Mouse (Mus musculus) stomach, postnatal 0 days (tissue): ENCODE data around the gene Dagla. TPM values are rescaled to one million over a fixed set of nuclear protein-coding genes. Genes with fewer than 3 reads are reported as not detected.

Source experiments
- ATAC-seq: fragments of 200-750 bp; cut with Nextera tagmentation; 2 replicates; pipeline ENCODE4 v1.8.0; 2017; ENCODE audit not compliant: low FRiP score, low TSS enrichment
- DNase-seq: peaks from one replicate; pipeline ENCODE4 v3.0.0-alpha.2; 2016; ENCODE audit warnings: low spot score
- H3K27ac ChIP-seq: fragments of 300-500 bp; sonication (generic); replicated peaks from 2 replicates; pipeline ENCODE4 v1.5.1; 2014; ENCODE audit warnings: mild to moderate bottlenecking, control low read depth
- H3K27me3 ChIP-seq: fragments of 300-500 bp; sonication (generic); 2 replicates; pipeline ENCODE4 v1.6.1; 2014; ENCODE audit warnings: low read length; ENCODE audit not compliant: control insufficient read depth, insufficient read depth
- H3K36me3 ChIP-seq: fragments of 300-500 bp; sonication (generic); 2 replicates; pipeline ENCODE4 v1.6.1; 2014; ENCODE audit warnings: low read length, mixed read lengths; ENCODE audit not compliant: control insufficient read depth, insufficient read depth
- H3K4me1 ChIP-seq: fragments of 300-500 bp; sonication (generic); replicated peaks from 2 replicates; pipeline ENCODE4 v1.6.1; 2014; ENCODE audit warnings: antibody characterized with exemption; ENCODE audit not compliant: control insufficient read depth, insufficient read depth
- H3K4me2 ChIP-seq: fragments of 300-500 bp; sonication (generic); replicated peaks from 2 replicates; pipeline ENCODE4 v1.6.1; 2014; ENCODE audit warnings: low read depth, mild to moderate bottlenecking, control low read depth, moderate library complexity
- H3K4me3 ChIP-seq: fragments of 300-500 bp; sonication (generic); 2 replicates; pipeline ENCODE4 v1.5.1; 2014; ENCODE audit warnings: low read depth, low read length, control low read depth
- H3K9ac ChIP-seq: fragments of 300-500 bp; sonication (generic); 2 replicates; pipeline ENCODE4 v1.6.1; 2014; ENCODE audit warnings: mild to moderate bottlenecking, low read length, control low read depth, mixed read lengths
- H3K9me3 ChIP-seq: fragments of 300-500 bp; sonication (generic); 2 replicates; pipeline ENCODE4 v1.6.1; 2016; ENCODE audit warnings: low read length; ENCODE audit not compliant: control insufficient read depth
- CTCF ChIP-seq: IDR thresholded peaks from 2 replicates; pipeline ENCODE4 v1.5.1; 2016; ENCODE audit warnings: antibody characterized with exemption, low read depth, mild to moderate bottlenecking, moderate library complexity
- EP300 ChIP-seq: optimal IDR thresholded peaks from 2 replicates; pipeline ENCODE3; 2016; ENCODE audit warnings: antibody characterized with exemption
- WGBS: fragments of 180-500 bp; shearing (Covaris S2); extraction: QIAGEN DNeasy Blood & Tissue Kit; methylation state at CpG from one replicate; pipeline ENCODE4 v1.1.7; 2014; 5-methylcytosine and 5-hydroxymethylcytosine counted together
- polyA plus RNA-seq: library from polyadenylated mRNA; unstranded; fragments of >200 nt; fragmentation: Nextera tagmentation; extraction: Ambion mirVana; gene quantifications from 2 replicates; pipeline ENCODE4 v1.2.1, GENCODE M21; 2015

The Dagla gene
- polyA plus RNA-seq, result 1.3 and 1.7 TPM in 2 replicates

DNA sequence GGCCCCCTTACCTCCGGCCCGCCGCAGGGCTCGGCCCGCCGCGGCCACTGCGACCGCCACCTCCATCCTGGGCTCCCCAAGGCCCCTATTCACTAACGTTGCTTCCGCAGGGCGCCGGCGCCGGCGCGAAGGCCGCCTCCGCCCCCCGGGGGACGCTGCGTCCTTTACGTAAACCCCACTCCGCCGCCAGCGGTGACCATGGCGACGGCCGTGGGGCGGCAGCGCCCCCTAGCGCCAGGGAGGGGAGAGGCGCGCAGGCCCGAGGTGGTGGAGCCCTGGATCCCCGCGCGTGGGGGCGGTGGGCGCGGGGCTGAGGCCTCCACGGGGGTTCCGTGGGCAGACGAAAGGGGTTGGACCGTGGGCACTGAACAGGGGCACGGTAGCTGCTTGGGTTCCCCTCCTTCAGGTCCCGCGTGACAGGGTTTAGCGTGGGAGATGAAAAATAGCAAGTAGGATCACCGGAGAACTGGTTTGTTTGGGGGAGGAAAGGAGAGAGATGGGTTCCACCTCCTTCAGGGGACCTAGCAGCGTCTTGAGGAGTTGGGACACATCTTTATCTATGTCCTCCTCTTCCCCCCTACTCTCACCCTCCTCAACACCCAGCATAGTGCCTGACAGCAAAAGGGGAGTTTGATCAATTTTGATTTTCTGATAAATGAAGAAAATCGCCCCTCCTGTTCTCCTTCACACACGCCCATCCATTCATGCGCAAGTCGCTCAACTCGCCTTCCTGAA, at the start of gene Dagla:
Dagla (minus strand) TSS at position 68 of the 735 bp plus-strand sequence.
- H3K27me3 ChIP-seq, result no peaks in the 10 kb centered on the region
- no peaks in the 10 kb centered on the region for H3K9me3 ChIP-seq
- peak within 1 kb of the TSS; percentile 77 for H3K9ac ChIP-seq
- H3K4me1 ChIP-seq, result peaks cover 5% of the 10 kb centered on the region; the same call in 1 of the 2 replicates
- no peaks in the 10 kb centered on the region for H3K36me3 ChIP-seq
- DNase-seq (peak; percentile 84), ATAC-seq (peak; percentile 68)
- WGBS, result 5% methylated on average over 40 of the region's 56 CpGs
- 0 out of 2 replicates have a peak within 1 kb of the TSS, but pooled peaks have one; percentile 18 for H3K27ac ChIP-seq
- H3K4me3 ChIP-seq, result peak within 1 kb of the TSS; percentile 70
- H3K4me2 ChIP-seq, result peak within 1 kb of the TSS; percentile 99
- TF ChIP-seq EP300 (no peak), CTCF (peak; percentile 94)

DNA sequence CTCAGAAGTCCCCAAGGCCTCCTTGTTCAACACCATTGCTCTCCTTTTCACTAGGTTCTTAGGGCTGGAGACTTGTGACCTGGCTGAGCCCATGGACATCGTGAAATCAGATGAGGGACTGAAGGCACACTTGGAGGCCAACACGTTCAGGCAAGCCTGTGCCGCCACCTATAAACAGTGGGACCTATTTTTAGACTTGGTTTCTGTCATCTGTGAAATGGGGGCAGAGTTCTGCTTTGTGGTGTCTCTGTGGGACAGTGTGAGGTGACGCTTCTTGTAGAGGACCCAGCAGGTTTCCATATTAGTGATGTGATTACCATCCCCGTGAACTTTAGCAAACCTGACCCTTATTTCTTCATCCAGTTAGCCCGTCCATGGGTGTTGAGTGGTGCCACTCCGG, 47.5 kb upstream of the Dagla start:
- 86% methylated on average over 7 of the region's 7 CpGs for whole genome bisulfite sequencing
- H3K9me3 ChIP-seq, result no peaks in the 10 kb centered on the region
- no peak overlapping the region for H3K4me3 ChIP-seq
- ATAC-seq, result no peak
- H3K36me3 ChIP-seq, result no peaks in the 10 kb centered on the region
- no peak overlapping the region for H3K27ac ChIP-seq
- H3K4me2 ChIP-seq, result no peak overlapping the region
- no peak overlapping the region for H3K9ac ChIP-seq
- no peaks in the 10 kb centered on the region for H3K4me1 ChIP-seq
- DNase-seq, result no peak
- no peaks in the 10 kb centered on the region for H3K27me3 ChIP-seq
- TF ChIP-seq EP300, result no peak
- TF ChIP-seq CTCF, result no peak

DNA sequence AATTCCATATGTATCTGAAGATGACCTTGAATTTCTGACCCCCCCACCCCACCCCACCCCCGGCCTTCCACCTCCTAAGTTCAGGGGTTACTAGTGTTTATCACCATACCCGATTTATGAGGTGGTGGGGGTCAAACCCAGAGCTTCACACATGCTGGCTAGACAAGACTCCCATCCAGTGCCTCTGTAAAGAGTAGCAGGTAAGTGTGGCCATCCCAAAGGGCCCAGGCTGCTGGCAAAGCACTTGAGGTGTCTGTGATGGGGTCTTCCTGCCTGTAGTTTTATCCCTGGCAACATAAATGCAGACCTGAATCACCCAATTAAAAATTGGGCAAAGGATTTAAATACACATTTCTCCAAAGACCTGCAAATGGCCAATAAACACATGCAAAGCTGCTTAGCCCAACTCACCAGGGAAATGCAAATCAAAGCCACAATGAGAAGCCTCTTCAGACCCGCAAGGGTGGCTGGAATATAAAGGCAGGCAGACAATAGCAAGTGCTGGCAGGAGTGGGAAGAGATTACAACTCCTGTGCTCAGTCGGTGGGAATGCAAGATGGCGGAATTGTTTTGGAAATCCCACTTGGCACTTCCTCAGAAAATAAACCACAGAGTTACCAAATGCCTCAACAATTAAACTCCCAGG, 43.1 kb upstream of the Dagla start:
- H3K9ac ChIP-seq, result no peak overlapping the region
- H3K27ac ChIP-seq, result no peak overlapping the region
- H3K27me3 ChIP-seq, result no peaks in the 10 kb centered on the region
- H3K36me3 ChIP-seq, result no peaks in the 10 kb centered on the region
- H3K4me2 ChIP-seq, result no peak overlapping the region
- no peaks in the 10 kb centered on the region for H3K4me1 ChIP-seq
- TF ChIP-seq CTCF (no peak), EP300 (no peak)
- no peaks in the 10 kb centered on the region for H3K9me3 ChIP-seq
- DNase-seq (no peak), ATAC-seq (no peak)
- no peak overlapping the region for H3K4me3 ChIP-seq
- WGBS, result 58% methylated on average over 5 of the region's 5 CpGs

DNA sequence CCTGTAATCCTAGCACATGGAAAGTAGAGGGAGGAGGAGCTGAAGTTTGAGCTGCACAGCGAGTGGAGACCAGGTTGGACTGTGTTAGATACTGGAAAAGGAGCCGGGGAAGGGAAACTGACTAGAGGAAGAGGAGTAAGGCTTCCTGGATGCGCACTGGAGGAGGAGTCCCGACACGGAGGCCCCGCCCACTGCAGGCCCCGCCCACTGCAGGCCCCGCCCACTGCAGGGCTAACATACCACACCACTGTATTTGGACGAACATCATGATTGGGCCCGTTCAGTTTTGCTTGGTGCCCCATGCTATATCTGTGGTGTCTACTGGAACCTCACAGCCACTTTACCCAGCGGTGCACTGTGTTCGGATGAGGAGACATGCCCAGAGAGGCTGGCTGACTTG, 41.0 kb upstream of the Dagla start:
- H3K27ac ChIP-seq, result no peak overlapping the region
- no peaks in the 10 kb centered on the region for H3K4me1 ChIP-seq
- TF ChIP-seq CTCF (no peak), EP300 (no peak)
- 36% methylated on average over 12 of the region's 12 CpGs for WGBS
- no peaks in the 10 kb centered on the region for H3K27me3 ChIP-seq
- H3K9ac ChIP-seq, result no peak overlapping the region
- no peak overlapping the region for H3K4me2 ChIP-seq
- DNase-seq (no peak), ATAC-seq (peak; percentile 42; the same call in 1 of the 2 replicates)
- no peaks in the 10 kb centered on the region for H3K9me3 ChIP-seq
- no peaks in the 10 kb centered on the region for H3K36me3 ChIP-seq
- no peak overlapping the region for H3K4me3 ChIP-seq

DNA sequence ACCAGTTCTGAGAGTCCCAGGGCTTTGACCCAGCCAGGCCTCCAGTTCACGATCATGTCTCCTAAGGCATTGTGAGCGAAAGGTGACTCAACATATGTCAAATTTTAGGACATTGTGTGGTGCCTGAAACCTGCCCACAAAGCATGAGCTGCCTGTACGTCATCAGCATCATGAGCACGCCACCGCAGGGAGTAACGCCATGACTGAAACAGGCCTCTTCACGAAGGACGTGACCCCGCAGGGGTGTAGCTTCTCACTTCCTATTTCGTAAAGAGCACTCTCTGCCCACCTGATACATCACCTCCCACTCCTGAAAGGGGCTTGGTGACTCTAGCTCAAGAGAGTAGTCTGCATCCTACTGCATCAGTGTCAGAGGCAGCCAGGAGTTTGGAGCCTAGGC, 39.2 kb upstream of the Dagla start:
- no peaks in the 10 kb centered on the region for H3K27me3 ChIP-seq
- no peak overlapping the region for H3K4me3 ChIP-seq
- no peaks in the 10 kb centered on the region for H3K9me3 ChIP-seq
- no peaks in the 10 kb centered on the region for H3K36me3 ChIP-seq
- H3K27ac ChIP-seq, result no peak overlapping the region
- H3K4me2 ChIP-seq, result no peak overlapping the region
- H3K4me1 ChIP-seq, result no peaks in the 10 kb centered on the region
- DNase-seq (no peak), ATAC-seq (no peak)
- H3K9ac ChIP-seq, result no peak overlapping the region
- no peak for TF ChIP-seq EP300
- no peak for TF ChIP-seq CTCF
- 71% methylated on average over 10 of the region's 10 CpGs for WGBS
